In genomic region chr2:32132567-32132992, GRCm38 (mm10) we compare ENCODE assay signal across 7 mouse cellular contexts. TPM values are rescaled to one million over a fixed set of nuclear protein-coding genes. Genes with fewer than 3 reads are reported as not detected.
DNase-seq lines count a peak whose midpoint lies in the region; ATAC-seq and TF ChIP-seq lines count a peak whose summit lies in the region.

No protein-coding gene starts in this region.

- WGBS in heart, postnatal 0 days: 10% methylated on average over 12 of the region's 12 CpGs
- 4% methylated on average over 12 of the region's 12 CpGs for WGBS in neural tube, embryonic 12.5 days

- H3K27ac ChIP-seq in heart, postnatal 0 days (ENCODE audit: low read depth): no peak overlapping the region
- H3K27ac ChIP-seq in neural tube, embryonic 12.5 days: no peak overlapping the region

- no peak overlapping the region for H3K9ac ChIP-seq in heart, postnatal 0 days (replicated peaks; ENCODE audit: low read depth, low read length)
- no peak overlapping the region for H3K9ac ChIP-seq in neural tube, embryonic 12.5 days

- peaks cover 28% of the 10 kb centered on the region for H3K4me1 ChIP-seq in heart, postnatal 0 days (ENCODE audit: control insufficient read depth, insufficient read depth)
- peaks cover 14% of the 10 kb centered on the region for H3K4me1 ChIP-seq in neural tube, embryonic 12.5 days

- no peaks in the 10 kb centered on the region for H3K36me3 ChIP-seq in heart, postnatal 0 days (replicated peaks; ENCODE audit: control insufficient read depth, insufficient read depth, low read length)
- no peaks in the 10 kb centered on the region for H3K36me3 ChIP-seq in neural tube, embryonic 12.5 days

- H3K4me2 ChIP-seq in heart, postnatal 0 days (ENCODE audit: low read depth, low read length): no peak overlapping the region
- H3K4me2 ChIP-seq in neural tube, embryonic 12.5 days (replicated peaks): 0 out of 2 replicates have a peak overlapping the region, but pooled peaks have one; percentile 30

- no peak for TF ChIP-seq EP300 in heart, postnatal 0 days (IDR thresholded peaks at IDR 0.05; ENCODE audit: low read depth)

- H3K27me3 ChIP-seq in heart, postnatal 0 days (ENCODE audit: control insufficient read depth, insufficient read depth, low read length): no peaks in the 10 kb centered on the region
- H3K27me3 ChIP-seq in neural tube, embryonic 12.5 days (replicated peaks): no peaks in the 10 kb centered on the region

- no peak overlapping the region for H3K4me3 ChIP-seq in heart, postnatal 0 days (ENCODE audit: low read depth, low read length)
- H3K4me3 ChIP-seq in neural tube, embryonic 12.5 days: no peak overlapping the region

- TF ChIP-seq CTCF in heart, postnatal 0 days (IDR thresholded peaks at IDR 0.05; ENCODE audit: low read depth): no peak

- DNase-seq in 416B (ENCODE audit: low read depth) (peak; percentile 96), liver (peak; percentile 99)
- DNase-seq in CD4-positive helper T cell, adult 2 months (ENCODE audit: low read depth, low spot score): peak; percentile 68
- peak; percentile 88 for DNase-seq in embryo, embryonic 10.5 days (ENCODE audit: low spot score)
- peak; percentile 67 for DNase-seq in heart, postnatal 0 days (ENCODE audit: low spot score)
- DNase-seq in left cerebral cortex, adult 11 months (ENCODE audit: low spot score): no peak

- ATAC-seq in heart, postnatal 0 days (ENCODE audit: insufficient read depth, low read depth): no peak
- no peak for ATAC-seq in neural tube, embryonic 12.5 days (ENCODE audit: low FRiP score, low read depth)

- no peaks in the 10 kb centered on the region for H3K9me3 ChIP-seq in heart, postnatal 0 days (replicated peaks; ENCODE audit: control insufficient read depth, low read length)
- no peaks in the 10 kb centered on the region for H3K9me3 ChIP-seq in neural tube, embryonic 12.5 days

RNA-seq across cellular contexts. Expression of gene Prrc2b, which starts 18.3 kb away (rescaled TPM):
- total RNA-seq in heart, postnatal 0 days (2014; rRNA removed; ENCODE audit: low replicate concordance): 66.5 and 74.1 TPM in 2 replicates
- 16.1 and 19.5 TPM in 2 replicates for polyA plus RNA-seq in heart, postnatal 0 days (2015; fragmentation: Nextera tagmentation; extraction: Ambion mirVana)
- polyA plus RNA-seq in neural tube, embryonic 12.5 days (2016; fragmentation: Nextera tagmentation; extraction: Ambion mirVana): 89.7 and 106 TPM in 2 replicates

RNA-seq across cellular contexts. Expression of gene Plpp7, which starts 37.3 kb away (rescaled TPM):
- 30.7 and 56.3 TPM in 2 replicates for total RNA-seq in heart, postnatal 0 days (2014; rRNA removed; ENCODE audit: low replicate concordance)
- 23.4 and 24.0 TPM in 2 replicates for polyA plus RNA-seq in heart, postnatal 0 days (2015; fragmentation: Nextera tagmentation; extraction: Ambion mirVana)
- 13.7 and 14.9 TPM in 2 replicates for polyA plus RNA-seq in neural tube, embryonic 12.5 days (2016; fragmentation: Nextera tagmentation; extraction: Ambion mirVana)

RNA-seq across cellular contexts. Expression of gene Fam78a, which starts 47.9 kb away (rescaled TPM):
- 28.7 and 34.9 TPM in 2 replicates for total RNA-seq in heart, postnatal 0 days (2014; rRNA removed; ENCODE audit: low replicate concordance)
- polyA plus RNA-seq in heart, postnatal 0 days (2015; fragmentation: Nextera tagmentation; extraction: Ambion mirVana): 14.6 and 18.0 TPM in 2 replicates
- 2.2 and 2.9 TPM in 2 replicates for polyA plus RNA-seq in neural tube, embryonic 12.5 days (2016; fragmentation: Nextera tagmentation; extraction: Ambion mirVana)
